Comparison of ENCODE assay signal across 29 mouse cellular contexts in the genomic region with DNA sequence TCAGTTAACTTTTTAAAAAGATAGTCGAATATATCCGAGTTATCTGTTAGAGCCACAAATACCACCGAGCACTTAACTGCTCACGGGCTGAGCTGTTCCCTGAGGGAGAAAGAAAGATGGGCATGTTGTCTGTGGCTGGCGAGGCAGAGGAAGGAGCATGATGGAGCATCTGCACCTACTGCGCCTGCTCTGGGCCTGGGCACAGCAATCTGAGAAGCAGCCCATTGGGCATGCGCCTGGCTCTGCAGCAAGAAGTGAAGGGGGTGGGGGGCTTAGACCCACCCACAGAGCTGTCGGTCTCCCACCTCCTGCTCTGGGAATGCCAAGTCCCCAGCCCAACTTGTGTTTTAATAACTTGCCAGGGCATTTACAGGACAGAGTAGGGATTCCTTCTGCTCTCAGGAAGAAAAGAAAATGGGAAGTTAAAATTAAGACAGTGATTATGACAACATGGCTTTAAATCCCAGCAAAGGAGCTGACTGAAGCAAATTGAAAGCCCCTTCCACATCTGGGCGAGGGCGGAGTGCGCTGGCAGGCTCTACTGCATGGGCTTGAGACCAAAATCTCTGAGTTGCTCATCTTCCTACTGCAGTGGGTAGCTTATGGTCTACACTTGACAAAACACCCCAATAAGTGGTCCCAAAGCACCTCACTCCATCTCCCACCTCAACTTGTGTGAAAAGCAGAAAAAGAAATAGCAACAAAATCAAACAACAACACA. TPM values are rescaled to one million over a fixed set of nuclear protein-coding genes. Genes with fewer than 3 reads are reported as not detected.
DNase-seq lines count a peak whose midpoint lies in the region; ATAC-seq and TF ChIP-seq lines count a peak whose summit lies in the region.
"Had no signal": no experiment of that assay in that cellular context is flagged by ENCODE, and none has a peak within 500 bp of the region (broad histone marks: within the 10 kb centered on the region; RNA-seq: fewer than 3 reads in every experiment).

No protein-coding gene starts in this region.

- H3K4me1 ChIP-seq in forebrain, postnatal 0 days (ENCODE audit: insufficient read depth), result no peaks in the 10 kb centered on the region
- no peaks in the 10 kb centered on the region for H3K4me1 ChIP-seq in forebrain, embryonic 13.5 days
- H3K4me1 ChIP-seq in hindbrain, embryonic 10.5 days (replicated peaks), result peaks cover 4% of the 10 kb centered on the region; the same call in 1 of the 2 replicates
- H3K4me1 ChIP-seq: forebrain, embryonic 15.5 days; hindbrain, embryonic 15.5 days; limb, embryonic 15.5 days; midbrain, embryonic 15.5 days; neural tube, embryonic 13.5 days had no signal

- no peaks in the 10 kb centered on the region for H3K9me3 ChIP-seq in forebrain, postnatal 0 days (ENCODE audit: low read length)
- no peaks in the 10 kb centered on the region for H3K9me3 ChIP-seq in forebrain, embryonic 13.5 days (replicated peaks)
- no peaks in the 10 kb centered on the region for H3K9me3 ChIP-seq in hindbrain, embryonic 10.5 days
- H3K9me3 ChIP-seq: embryonic facial prominence, embryonic 13.5 days; forebrain, embryonic 15.5 days; G1E; heart, embryonic 15.5 days; hindbrain, embryonic 15.5 days; limb, embryonic 15.5 days; midbrain, embryonic 15.5 days; neural tube, embryonic 13.5 days had no signal

- no peaks in the 10 kb centered on the region for H3K36me3 ChIP-seq in forebrain, postnatal 0 days (ENCODE audit: insufficient read depth)
- H3K36me3 ChIP-seq in forebrain, embryonic 13.5 days (ENCODE audit: poor library complexity, severe bottlenecking), result no peaks in the 10 kb centered on the region
- H3K36me3 ChIP-seq in macrophage (ENCODE audit: inconsistent target), result no peaks in the 10 kb centered on the region
- no peaks in the 10 kb centered on the region for H3K36me3 ChIP-seq in hindbrain, embryonic 10.5 days
- H3K36me3 ChIP-seq: embryonic facial prominence, embryonic 13.5 days; forebrain, embryonic 15.5 days; G1E; heart, embryonic 15.5 days; hindbrain, embryonic 15.5 days; limb, embryonic 15.5 days; midbrain, embryonic 15.5 days; neural tube, embryonic 13.5 days had no signal

- WGBS in forebrain, postnatal 0 days, result 78% methylated on average over 11 of the region's 11 CpGs
- 85% methylated on average over 11 of the region's 11 CpGs for WGBS in forebrain, embryonic 13.5 days
- WGBS in macrophage (ENCODE audit: missing documents), result 74% methylated on average over 11 of the region's 11 CpGs
- WGBS in hindbrain, embryonic 10.5 days, result 85% methylated on average over 11 of the region's 11 CpGs

- no peak overlapping the region for H3K27ac ChIP-seq in forebrain, postnatal 0 days (ENCODE audit: low read depth, low read length)
- H3K27ac ChIP-seq in forebrain, embryonic 13.5 days, result no peak overlapping the region
- H3K27ac ChIP-seq in gastrocnemius, adult 2 months, result peak overlapping the region; percentile 54
- peak overlapping the region; percentile 79 for H3K27ac ChIP-seq in macrophage
- H3K27ac ChIP-seq in hindbrain, embryonic 10.5 days, result no peak overlapping the region
- H3K27ac ChIP-seq: embryonic facial prominence, embryonic 13.5 days; forebrain, embryonic 15.5 days; heart, embryonic 15.5 days; hindbrain, embryonic 15.5 days; kidney, postnatal 0 days; layer of hippocampus, adult 2 months; limb, embryonic 15.5 days; liver, embryonic 14.5 days; midbrain, embryonic 15.5 days; neural tube, embryonic 13.5 days had no signal

- H3K27me3 ChIP-seq in forebrain, postnatal 0 days (ENCODE audit: insufficient read depth, low read length), result no peaks in the 10 kb centered on the region
- no peaks in the 10 kb centered on the region for H3K27me3 ChIP-seq in forebrain, embryonic 13.5 days
- H3K27me3 ChIP-seq in hindbrain, embryonic 10.5 days (ENCODE audit: insufficient read depth, poor library complexity, severe bottlenecking), result no peaks in the 10 kb centered on the region
- H3K27me3 ChIP-seq: CH12.LX; embryonic facial prominence, embryonic 13.5 days; forebrain, embryonic 15.5 days; heart, embryonic 15.5 days; hindbrain, embryonic 15.5 days; limb, embryonic 15.5 days; midbrain, embryonic 15.5 days; neural tube, embryonic 13.5 days; Patski had no signal

- ATAC-seq in forebrain, postnatal 0 days, result 0 out of 2 replicates have a peak, but pooled peaks have one; percentile 16
- no peak for ATAC-seq in forebrain, embryonic 13.5 days
- ATAC-seq: forebrain, embryonic 15.5 days; midbrain, embryonic 15.5 days; Patski had no signal

- no peaks in the 10 kb centered on the region for H3K79me2 ChIP-seq in macrophage (ENCODE audit: inconsistent target)

- H3K9ac ChIP-seq in forebrain, postnatal 0 days, result no peak overlapping the region
- no peak overlapping the region for H3K9ac ChIP-seq in forebrain, embryonic 13.5 days
- H3K9ac ChIP-seq: embryonic facial prominence, embryonic 13.5 days; forebrain, embryonic 15.5 days; heart, embryonic 15.5 days; hindbrain, embryonic 15.5 days; limb, embryonic 15.5 days; liver, embryonic 14.5 days; lung, embryonic 14.5 days; midbrain, embryonic 15.5 days; neural tube, embryonic 13.5 days had no signal

- intact Hi-C loops in gastrocnemius, adult 2 months (cut with DNase I), result loop anchor here (10.0 kb wide), 1 partner anchor 273 kb away; no protein-coding TSS in a partner anchor

- H3K4me3 ChIP-seq in forebrain, postnatal 0 days (ENCODE audit: low read depth, low read length), result no peak overlapping the region
- H3K4me3 ChIP-seq in forebrain, embryonic 13.5 days, result no peak overlapping the region
- H3K4me3 ChIP-seq in gastrocnemius, adult 2 months, result peak overlapping the region; percentile 43
- H3K4me3 ChIP-seq in macrophage (ENCODE audit: inconsistent target), result no peak overlapping the region
- H3K4me3 ChIP-seq in hindbrain, embryonic 10.5 days, result no peak overlapping the region
- H3K4me3 ChIP-seq: embryonic facial prominence, embryonic 13.5 days; forebrain, embryonic 15.5 days; heart, embryonic 15.5 days; hindbrain, embryonic 15.5 days; layer of hippocampus, adult 2 months; limb, embryonic 15.5 days; midbrain, embryonic 15.5 days; neural tube, embryonic 13.5 days had no signal

- no peak overlapping the region for H3K4me2 ChIP-seq in forebrain, postnatal 0 days (ENCODE audit: low read depth)
- no peak overlapping the region for H3K4me2 ChIP-seq in forebrain, embryonic 13.5 days
- H3K4me2 ChIP-seq: embryonic facial prominence, embryonic 13.5 days; forebrain, embryonic 15.5 days; heart, embryonic 15.5 days; hindbrain, embryonic 15.5 days; limb, embryonic 15.5 days; lung, embryonic 14.5 days; midbrain, embryonic 15.5 days; neural tube, embryonic 13.5 days had no signal

- no peak for TF ChIP-seq CTCF in forebrain, postnatal 0 days (IDR thresholded peaks at IDR 0.05; ENCODE audit: low read depth)
- TF ChIP-seq CTCF in gastrocnemius, adult 2 months (IDR thresholded peaks at IDR 0.05), result no peak

- DNase-seq in forebrain, postnatal 0 days, result no peak
- DNase-seq in ovary, postnatal 36 days (ENCODE audit: low spot score), result peak; percentile 26
- no peak for DNase-seq in ovary, postnatal 14 days (ENCODE audit: low spot score)
- peak; percentile 58 for DNase-seq in gastrocnemius, adult 2 months
- DNase-seq in frontal cortex, postnatal 36 days (ENCODE audit: low spot score in 2 of 2), result no peak
- DNase-seq in hindbrain, embryonic 10.5 days (ENCODE audit: low spot score), result no peak
- DNase-seq: adrenal gland, adult 8-10 months; B cell, adult 2 months; cerebellum, adult 8-10 months; heart, postnatal 4 days; kidney, adult 2 months; lung, embryonic 14.5 days; lung, postnatal 36 days; thymus, adult 2 months had no signal

RNA-seq across cellular contexts. Expression of a gene that starts 50.2 kb away (rescaled TPM):
- 9.8 and 11.4 TPM in 2 replicates for total RNA-seq in forebrain, postnatal 0 days (2014; rRNA removed)
- 10.1 and 14.1 TPM in 2 replicates for polyA plus RNA-seq in forebrain, postnatal 0 days (2015; fragmentation: Nextera tagmentation; extraction: Ambion mirVana)
- 7.3 and 7.4 TPM in 2 replicates for polyA plus RNA-seq in forebrain, embryonic 13.5 days (2015; fragmentation: Nextera tagmentation; extraction: Ambion mirVana)
- under 1 TPM; 0.23 to 0.84 TPM for total RNA-seq in gastrocnemius, adult 2 months (2021)
- 10 to 100 TPM in 2 of 26 experiments, 1 to 10 TPM in 18, under 1 TPM in 5, not detected in 1; 0.26 to 14.2 (median 2.8) TPM for total RNA-seq in macrophage (2018; cell fraction: chromatin; rRNA removed)
- total RNA-seq in macrophage (2018; cell fraction: cytosol; rRNA removed), result 10 to 100 TPM in 2 of 26 experiments, 1 to 10 TPM in 24; 1.3 to 11.4 (median 2.9) TPM
- total RNA-seq in macrophage (2018; cell fraction: nucleus; rRNA removed), result 10 to 100 TPM in 4 of 26 experiments, 1 to 10 TPM in 21, under 1 TPM in 1; 0.92 to 13.0 (median 3.2) TPM
- polyA plus RNA-seq in macrophage (2018), result 3.7 to 6.9 TPM (median 6.5 TPM) in 3 replicates
- 2.6 and 3.5 TPM in 2 replicates for polyA plus RNA-seq in hindbrain, embryonic 10.5 days (2016; fragmentation: Nextera tagmentation; extraction: Ambion mirVana)
- polyA plus RNA-seq: G1E had no signal

Comparison
In these comparisons a context has a peak if more than half of its experiments do, and no peak if none do; other contexts are left out.
1. DNase-seq: peak in ovary, postnatal 36 days (single experiment) and gastrocnemius, adult 2 months (single experiment); none in forebrain, postnatal 0 days (single experiment), ovary, postnatal 14 days (single experiment), frontal cortex, postnatal 36 days (0 of 2) and hindbrain, embryonic 10.5 days (single experiment).
2. H3K27ac ChIP-seq: peak in gastrocnemius, adult 2 months (single experiment) and macrophage (single experiment); none in forebrain, postnatal 0 days (single experiment), forebrain, embryonic 13.5 days (single experiment) and hindbrain, embryonic 10.5 days (single experiment).